Mouse (Mus musculus): ENCODE measurements at regions not wholly inside any gene's neighbourhood (a gene's known extent, or its start where the extent isn't known, plus 50 kb on each side); places are given as distances from the start of the nearest gene placed in this dataset.

- no peak for DNase-seq
- intact Hi-C loops (cut with DNase I), result loop anchor here (5.0 kb wide), 1 partner anchor 44 kb away; no protein-coding TSS in a partner anchor
- Histone ChIP-seq H3K4me3 (no peak overlapping the region), H3K27ac (no peak overlapping the region)
- no peak for TF ChIP-seq CTCF (IDR thresholded peaks at IDR 0.05)
Observed at GRCm38 (mm10) chr5:118316310-118317017, 71.4 kb downstream of the 2410131K14Rik start.

- TF ChIP-seq CTCF (IDR thresholded peaks at IDR 0.05), result no peak
- peak overlapping the region; percentile 50 for H3K4me3 ChIP-seq
- H3K27ac ChIP-seq, result no peak overlapping the region
- intact Hi-C loops (cut with DNase I), result loop anchor here (5.0 kb wide), 1 partner anchor 46 kb away; no protein-coding TSS in a partner anchor
- peak; percentile 13 for DNase-seq
Observed at GRCm38 (mm10) chr5:118318073-118318472, 73.0 kb downstream of the 2410131K14Rik start.

GRCm38 (mm10) chr5:118318883-118319282, 73.9 kb downstream of the 2410131K14Rik start:
- intact Hi-C loops (cut with DNase I), result loop anchor here (5.0 kb wide), 1 partner anchor 47 kb away; no protein-coding TSS in a partner anchor
- no peak overlapping the region for H3K27ac ChIP-seq
- H3K4me3 ChIP-seq, result peak overlapping the region; percentile 33; the same call in 1 of the 2 replicates
- peak; percentile 15 for DNase-seq
- TF ChIP-seq CTCF (IDR thresholded peaks at IDR 0.05), result no peak

GRCm38 (mm10) chr5:118321719-118322455, 76.9 kb downstream of the 2410131K14Rik start:
- TF ChIP-seq CTCF (IDR thresholded peaks at IDR 0.05), result no peak
- no peak overlapping the region for H3K4me3 ChIP-seq
- DNase-seq, result no peak
- H3K27ac ChIP-seq, result no peak overlapping the region
- intact Hi-C loops (cut with DNase I), result no loop called here

GRCm38 (mm10) chr5:118323151-118323550, 78.1 kb downstream of the 2410131K14Rik start:
- no peak overlapping the region for H3K4me3 ChIP-seq
- no peak overlapping the region for H3K27ac ChIP-seq
- DNase-seq, result no peak
- TF ChIP-seq CTCF (IDR thresholded peaks at IDR 0.05), result no peak
- intact Hi-C loops (cut with DNase I), result no loop called here

- no peak overlapping the region for H3K27ac ChIP-seq
- DNase-seq, result no peak
- intact Hi-C loops (cut with DNase I), result loop anchor here (5.0 kb wide), 1 partner anchor 60 kb away; no protein-coding TSS in a partner anchor
- TF ChIP-seq CTCF (IDR thresholded peaks at IDR 0.05), result no peak
- peak overlapping the region; percentile 52 for H3K4me3 ChIP-seq
Observed at GRCm38 (mm10) chr5:118326837-118327541, 82.0 kb downstream of the 2410131K14Rik start.

- intact Hi-C loops (cut with DNase I), result loop anchor here (5.0 kb wide), 1 partner anchor 61 kb away; no protein-coding TSS in a partner anchor
- H3K4me3 ChIP-seq, result peak overlapping the region; percentile 54
- DNase-seq, result peak; percentile 41
- H3K27ac ChIP-seq, result no peak overlapping the region
- no peak for TF ChIP-seq CTCF (IDR thresholded peaks at IDR 0.05)
Observed at GRCm38 (mm10) chr5:118327961-118328712, 83.1 kb downstream of the 2410131K14Rik start.

GRCm38 (mm10) chr5:118329143-118329542, 84.1 kb downstream of the 2410131K14Rik start:
- H3K4me3 ChIP-seq, result no peak overlapping the region
- intact Hi-C loops (cut with DNase I), result loop anchor here (5.0 kb wide), 1 partner anchor 62 kb away; no protein-coding TSS in a partner anchor
- no peak for TF ChIP-seq CTCF (IDR thresholded peaks at IDR 0.05)
- DNase-seq, result no peak
- H3K27ac ChIP-seq, result no peak overlapping the region

- Histone ChIP-seq H3K27ac (peak overlapping the region; percentile 85), H3K4me3 (peak overlapping the region; percentile 71)
- intact Hi-C loops (cut with DNase I), result loop anchor here (2.0 to 5.0 kb wide), 2 partner anchors 186 to 406 kb away; no protein-coding TSS in a partner anchor
- no peak for DNase-seq
- no peak for TF ChIP-seq CTCF (IDR thresholded peaks at IDR 0.05)
Observed at GRCm38 (mm10) chr5:118331286-118331607, 86.2 kb downstream of the 2410131K14Rik start.

- peak; percentile 80 for TF ChIP-seq CTCF (IDR thresholded peaks at IDR 0.05)
- peak overlapping the region; percentile 85 for H3K27ac ChIP-seq
- intact Hi-C loops (cut with DNase I), result loop anchor here (2.0 to 5.0 kb wide), 4 partner anchors 186 to 405 kb away; no protein-coding TSS in a partner anchor
- peak; percentile 86 for DNase-seq
- H3K4me3 ChIP-seq, result peak overlapping the region; percentile 71
Observed at GRCm38 (mm10) chr5:118331608-118332394, 86.8 kb downstream of the 2410131K14Rik start.

- no peak for TF ChIP-seq CTCF (IDR thresholded peaks at IDR 0.05)
- H3K27ac ChIP-seq, result no peak overlapping the region
- intact Hi-C loops (cut with DNase I), result loop anchor here (5.0 kb wide), 1 partner anchor 183 kb away; no protein-coding TSS in a partner anchor
- no peak overlapping the region for H3K4me3 ChIP-seq
- DNase-seq, result no peak
Observed at GRCm38 (mm10) chr5:118334054-118334453, 89.0 kb downstream of the 2410131K14Rik start.

Data from gastrocnemius, adult 2 months (tissue).